Mouse (Mus musculus): ENCODE measurements around the gene Gm1123.

DNA sequence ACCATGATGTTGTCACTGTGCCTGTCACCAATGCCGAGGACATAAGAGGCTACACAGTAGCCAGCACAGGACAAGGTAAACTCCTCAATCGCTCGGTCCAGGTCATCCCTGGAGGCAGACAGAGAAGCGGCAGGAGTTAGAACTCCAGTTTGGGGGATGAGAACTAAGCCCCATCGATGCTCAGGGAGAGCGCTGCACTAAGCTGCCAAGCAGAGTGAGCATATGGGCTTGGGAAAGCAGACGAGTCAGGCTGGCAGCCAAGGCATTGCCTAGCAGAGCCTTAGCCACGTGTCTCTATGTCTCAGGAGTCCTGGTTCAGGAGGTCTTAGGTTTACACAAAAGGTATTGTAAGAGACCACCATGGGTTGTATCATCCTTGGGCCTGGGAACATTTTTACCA lies 9.2 kb upstream of the Gm1123 start:
- TF ChIP-seq ZC3H11A (IDR thresholded peaks at IDR 0.05; ENCODE audit: borderline replicate concordance, low read depth, low read length) (no peak), CHD2 (IDR thresholded peaks at IDR 0.05; ENCODE audit: low read depth, low read length) (no peak), MAFK (IDR thresholded peaks at IDR 0.05; ENCODE audit: insufficient read depth, low read depth, low read length) (no peak)

All from ES-E14 (cell line).